Mouse (Mus musculus): Measurements from ENCODE around the gene Klk7. TPM values are rescaled to one million over a fixed set of nuclear protein-coding genes. Genes with fewer than 3 reads are reported as not detected.

The Klk7 gene
- polyA plus RNA-seq, 1 experiment from 2014 or later = not detected

- no peaks in the 10 kb centered on the region for H3K36me3 ChIP-seq
- H3K27ac ChIP-seq (replicated peaks) = no peak overlapping the region
- peaks cover 45% of the 10 kb centered on the region for H3K27me3 ChIP-seq
- 36% methylated on average over 13 of the region's 13 CpGs for WGBS
- no peaks in the 10 kb centered on the region for H3K9me3 ChIP-seq
- peaks cover 12% of the 10 kb centered on the region for H3K4me1 ChIP-seq
- H3K9ac ChIP-seq (replicated peaks) = no peak overlapping the region
- peak; percentile 34; the same call in 1 of the 2 replicates for ATAC-seq (ENCODE audit: low FRiP score, low read depth)
- peak overlapping the region; percentile 76 for H3K4me2 ChIP-seq (replicated peaks)
- peak overlapping the region; percentile 48 for H3K4me3 ChIP-seq
Measured at GRCm38 (mm10) chr7:43797844-43798462, 13.1 kb upstream of the Klk7 start.

GRCm38 (mm10) chr7:43799876-43800275, 11.2 kb upstream of the Klk7 start:
- Histone ChIP-seq H3K27ac (replicated peaks) (no peak overlapping the region), H3K4me3 (no peak overlapping the region)
- 74% methylated on average over 7 of the region's 7 CpGs for WGBS

DNA sequence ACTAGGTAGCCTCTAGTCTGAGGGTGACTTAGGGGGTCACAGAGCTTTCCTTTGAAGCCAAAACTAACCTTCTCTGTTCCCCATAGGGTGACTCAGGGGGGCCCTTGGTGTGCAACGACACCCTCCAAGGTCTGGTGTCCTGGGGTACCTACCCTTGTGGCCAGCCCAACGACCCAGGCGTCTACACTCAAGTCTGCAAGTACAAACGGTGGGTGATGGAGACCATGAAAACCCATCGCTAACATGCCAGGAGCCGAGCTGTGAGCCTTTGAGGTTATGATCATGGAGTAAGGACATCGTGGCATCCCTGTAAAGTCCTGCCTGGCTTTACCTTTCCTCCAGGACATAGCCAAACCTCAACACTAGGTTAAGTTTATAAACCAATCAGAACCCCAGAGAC, 4.1 kb downstream of the Klk7 start:
- no peak overlapping the region for H3K4me3 ChIP-seq
- H3K27ac ChIP-seq (replicated peaks) = no peak overlapping the region
- no peaks in the 10 kb centered on the region for H3K36me3 ChIP-seq
- H3K9me3 ChIP-seq = no peaks in the 10 kb centered on the region
- no peaks in the 10 kb centered on the region for H3K4me1 ChIP-seq
- ATAC-seq (ENCODE audit: low FRiP score, low read depth) = no peak
- H3K9ac ChIP-seq (replicated peaks) = no peak overlapping the region
- WGBS = 88% methylated on average over 7 of the region's 7 CpGs
- H3K27me3 ChIP-seq = no peaks in the 10 kb centered on the region
- no peak overlapping the region for H3K4me2 ChIP-seq (replicated peaks)

More at GRCm38 (mm10) chr7:43799876-43800275, 11.2 kb upstream of the Klk7 start:
- no peak overlapping the region for H3K4me2 ChIP-seq (replicated peaks)
- H3K36me3 ChIP-seq = no peaks in the 10 kb centered on the region
- no peak overlapping the region for H3K9ac ChIP-seq (replicated peaks)
- no peaks in the 10 kb centered on the region for H3K9me3 ChIP-seq
- peaks cover 41% of the 10 kb centered on the region for H3K27me3 ChIP-seq
- peaks cover 12% of the 10 kb centered on the region for H3K4me1 ChIP-seq
- ATAC-seq (ENCODE audit: low FRiP score, low read depth) = no peak

- Histone ChIP-seq H3K4me3 (no peak overlapping the region), H3K27me3 (no peaks in the 10 kb centered on the region), H3K36me3 (no peaks in the 10 kb centered on the region), H3K9me3 (no peaks in the 10 kb centered on the region), H3K4me1 (no peaks in the 10 kb centered on the region), H3K9ac (replicated peaks) (no peak overlapping the region), H3K4me2 (replicated peaks) (no peak overlapping the region), H3K27ac (replicated peaks) (no peak overlapping the region)
- no peak for ATAC-seq (ENCODE audit: low FRiP score, low read depth)
Measured at GRCm38 (mm10) chr7:43816746-43817145, 5.7 kb downstream of the Klk7 start.

DNA sequence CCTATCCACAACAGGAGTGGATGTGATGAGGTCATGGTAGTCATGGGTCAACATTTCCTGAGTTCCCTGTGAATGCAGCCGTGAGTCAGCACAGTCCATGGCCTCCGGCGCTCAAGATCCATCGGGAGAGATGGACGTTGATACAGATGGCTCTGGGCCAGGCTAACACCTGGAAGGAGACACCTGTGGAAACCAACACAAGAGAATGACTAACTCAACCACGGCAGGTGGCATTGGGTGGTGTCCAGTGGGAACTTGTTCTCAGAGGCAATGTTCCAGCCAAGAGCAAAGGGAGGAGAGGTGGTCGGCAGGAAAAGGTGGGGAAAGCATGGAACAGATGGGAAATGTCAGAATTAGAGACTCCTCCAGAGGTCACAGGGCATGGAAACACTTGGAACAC, 10.5 kb downstream of the Klk7 start:
- H3K4me3 ChIP-seq = no peak overlapping the region
- H3K9me3 ChIP-seq = no peaks in the 10 kb centered on the region
- no peak overlapping the region for H3K4me2 ChIP-seq (replicated peaks)
- H3K27me3 ChIP-seq = no peaks in the 10 kb centered on the region
- ATAC-seq (ENCODE audit: low FRiP score, low read depth) = no peak
- no peaks in the 10 kb centered on the region for H3K4me1 ChIP-seq
- WGBS = 90% methylated on average over 7 of the region's 7 CpGs
- H3K9ac ChIP-seq (replicated peaks) = no peak overlapping the region
- no peaks in the 10 kb centered on the region for H3K36me3 ChIP-seq
- no peak overlapping the region for H3K27ac ChIP-seq (replicated peaks)

DNA sequence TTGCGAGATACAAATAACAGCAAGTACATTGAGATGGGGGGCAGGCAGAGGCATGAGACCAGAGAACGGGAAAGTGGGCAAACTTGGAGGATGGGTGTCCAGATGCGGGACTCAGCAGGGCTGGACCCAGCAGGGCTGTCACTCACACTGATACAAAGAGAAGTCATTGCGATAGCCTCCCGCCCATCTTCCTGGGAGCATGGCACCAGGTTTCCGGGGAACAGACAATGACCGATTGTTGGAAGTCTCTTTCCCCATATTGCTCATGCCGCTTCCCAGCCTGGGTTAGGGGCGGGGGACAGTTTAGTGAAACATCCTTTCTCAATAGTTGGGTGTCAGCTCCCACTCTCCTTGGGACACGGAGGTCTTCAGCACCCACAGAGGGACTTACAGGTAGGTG, 13.1 kb downstream of the Klk7 start, which contains the start of gene Klk6:
Gene Klk6 (plus strand): TSS at position 301 of the 400 bp plus-strand sequence.
- Histone ChIP-seq H3K4me1 (no peaks in the 10 kb centered on the region), H3K27me3 (no peaks in the 10 kb centered on the region), H3K4me3 (no peak within 1 kb of the TSS), H3K36me3 (no peaks in the 10 kb centered on the region), H3K9me3 (no peaks in the 10 kb centered on the region), H3K27ac (replicated peaks) (no peak within 1 kb of the TSS), H3K4me2 (replicated peaks) (no peak within 1 kb of the TSS), H3K9ac (replicated peaks) (no peak within 1 kb of the TSS)
- WGBS = 80% methylated on average over 10 of the region's 10 CpGs
- ATAC-seq (ENCODE audit: low FRiP score, low read depth) = no peak

DNA sequence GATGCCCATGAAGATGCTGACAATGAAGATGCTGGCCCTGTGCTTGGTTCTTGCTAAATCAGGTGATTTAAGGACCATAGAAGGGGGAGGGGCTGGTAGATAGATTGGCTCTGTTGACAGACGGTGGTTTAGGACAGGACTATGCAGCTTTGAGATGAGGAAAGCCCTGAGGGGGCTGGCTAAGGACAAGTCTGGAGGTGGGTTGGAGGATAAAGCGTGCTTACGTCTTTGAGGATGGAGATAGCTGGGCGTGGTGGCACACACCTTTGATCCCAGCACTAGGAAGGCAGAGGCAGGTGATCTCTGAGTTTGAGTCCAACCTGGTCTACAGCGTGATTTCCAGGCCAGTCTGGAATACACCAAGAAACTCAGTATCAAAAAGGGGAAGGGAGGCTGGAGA, 15.0 kb downstream of the Klk7 start:
- ATAC-seq (ENCODE audit: low FRiP score, low read depth) = no peak
- H3K36me3 ChIP-seq = no peaks in the 10 kb centered on the region
- 87% methylated on average over 5 of the region's 5 CpGs for WGBS
- H3K9me3 ChIP-seq = no peaks in the 10 kb centered on the region
- H3K9ac ChIP-seq (replicated peaks) = no peak overlapping the region
- H3K4me1 ChIP-seq = no peaks in the 10 kb centered on the region
- H3K27me3 ChIP-seq = no peaks in the 10 kb centered on the region
- H3K27ac ChIP-seq (replicated peaks) = no peak overlapping the region
- no peak overlapping the region for H3K4me2 ChIP-seq (replicated peaks)
- no peak overlapping the region for H3K4me3 ChIP-seq

- H3K9ac ChIP-seq (replicated peaks) = no peak overlapping the region
- H3K27me3 ChIP-seq = no peaks in the 10 kb centered on the region
- no peaks in the 10 kb centered on the region for H3K36me3 ChIP-seq
- no peak for ATAC-seq (ENCODE audit: low FRiP score, low read depth)
- 85% methylated on average over 4 of the region's 4 CpGs for WGBS
- H3K9me3 ChIP-seq = no peaks in the 10 kb centered on the region
- H3K4me3 ChIP-seq = no peak overlapping the region
- H3K27ac ChIP-seq (replicated peaks) = no peak overlapping the region
- no peaks in the 10 kb centered on the region for H3K4me1 ChIP-seq
- H3K4me2 ChIP-seq (replicated peaks) = no peak overlapping the region
Measured at GRCm38 (mm10) chr7:43827706-43828105, 16.6 kb downstream of the Klk7 start.

DNA sequence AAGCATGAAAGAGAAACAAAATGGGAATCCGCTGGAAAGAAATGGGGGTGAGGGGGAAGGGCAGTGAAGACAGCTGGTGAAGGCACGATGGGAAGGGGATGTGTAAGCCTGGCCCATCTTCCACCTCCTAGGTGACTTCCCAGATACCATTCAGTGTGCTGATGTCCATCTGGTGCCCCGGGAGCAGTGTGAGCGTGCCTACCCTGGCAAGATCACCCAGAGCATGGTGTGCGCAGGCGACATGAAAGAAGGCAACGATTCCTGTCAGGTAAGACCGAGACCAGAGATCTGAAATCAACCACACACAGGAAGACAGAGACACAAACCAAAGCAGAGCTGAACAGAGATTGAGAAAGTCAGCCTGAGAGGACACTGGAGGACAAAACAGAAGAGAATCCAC, 17.9 kb downstream of the Klk7 start:
- Histone ChIP-seq H3K4me1 (no peaks in the 10 kb centered on the region), H3K4me3 (no peak overlapping the region), H3K9me3 (no peaks in the 10 kb centered on the region), H3K27me3 (no peaks in the 10 kb centered on the region), H3K4me2 (replicated peaks) (no peak overlapping the region), H3K9ac (replicated peaks) (no peak overlapping the region), H3K27ac (replicated peaks) (no peak overlapping the region), H3K36me3 (no peaks in the 10 kb centered on the region)
- WGBS = 91% methylated on average over 8 of the region's 8 CpGs
- ATAC-seq (ENCODE audit: low FRiP score, low read depth) = no peak

DNA sequence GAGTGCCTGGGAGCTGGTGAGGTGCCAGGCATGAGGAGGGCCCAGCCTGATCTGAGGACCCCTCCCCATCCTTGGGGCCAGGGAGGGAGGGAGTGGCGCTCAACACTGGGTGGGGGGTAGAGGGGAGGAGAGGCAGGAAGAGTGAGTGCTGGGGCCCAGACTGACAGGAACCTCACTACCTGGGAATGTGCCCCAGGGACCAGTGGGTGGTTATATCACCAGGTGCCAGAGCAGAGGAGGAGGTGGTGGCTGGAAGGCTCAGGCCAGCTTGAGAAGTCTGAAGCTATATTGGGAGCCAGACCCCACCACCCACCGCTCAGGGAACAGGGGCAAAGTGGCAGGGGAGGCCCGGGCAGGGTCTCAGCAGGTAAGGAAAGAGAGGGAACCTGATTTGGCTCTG, 30.6 kb downstream of the Klk7 start, which contains the start of gene Klk5:
Gene Klk5 (plus strand): TSS at position 271 of the 400 bp plus-strand sequence.
- Histone ChIP-seq H3K4me3 (no peak within 1 kb of the TSS), H3K27ac (replicated peaks) (no peak within 1 kb of the TSS), H3K9ac (replicated peaks) (no peak within 1 kb of the TSS), H3K36me3 (no peaks in the 10 kb centered on the region), H3K4me1 (no peaks in the 10 kb centered on the region), H3K27me3 (no peaks in the 10 kb centered on the region), H3K4me2 (replicated peaks) (no peak within 1 kb of the TSS), H3K9me3 (no peaks in the 10 kb centered on the region)
- WGBS = 80% methylated on average over 3 of the region's 3 CpGs
- no peak for ATAC-seq (ENCODE audit: low FRiP score, low read depth)

- H3K27me3 ChIP-seq = no peaks in the 10 kb centered on the region
- H3K9ac ChIP-seq (replicated peaks) = no peak overlapping the region
- no peak overlapping the region for H3K27ac ChIP-seq (replicated peaks)
- no peaks in the 10 kb centered on the region for H3K36me3 ChIP-seq
- H3K4me3 ChIP-seq = no peak overlapping the region
- no peak for ATAC-seq (ENCODE audit: low FRiP score, low read depth)
- 92% methylated on average over 4 of the region's 4 CpGs for WGBS
- H3K4me1 ChIP-seq = no peaks in the 10 kb centered on the region
- no peaks in the 10 kb centered on the region for H3K9me3 ChIP-seq
- H3K4me2 ChIP-seq (replicated peaks) = no peak overlapping the region
Measured at GRCm38 (mm10) chr7:43843801-43844200, 32.7 kb downstream of the Klk7 start.

DNA sequence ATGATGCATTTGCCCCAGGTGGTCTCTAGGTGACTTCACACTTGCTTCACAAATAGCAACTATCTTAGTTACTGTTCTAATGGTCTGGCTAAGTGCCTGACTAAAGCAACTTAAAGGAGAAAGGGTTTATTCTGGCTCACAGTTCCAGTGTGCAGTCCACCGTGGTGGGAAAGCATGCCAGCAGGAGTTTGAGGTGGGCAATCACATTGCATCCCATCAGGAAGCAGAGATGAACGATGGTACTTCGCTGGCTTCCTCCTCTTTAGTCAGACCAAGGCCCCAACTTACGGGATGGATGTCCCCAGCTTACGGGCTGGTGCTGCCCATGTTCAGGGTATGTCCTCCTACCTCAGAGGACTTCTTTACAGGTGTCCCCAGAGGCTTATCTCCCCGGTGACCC, 40.5 kb downstream of the Klk7 start:
- Histone ChIP-seq H3K4me1 (no peaks in the 10 kb centered on the region), H3K4me3 (no peak overlapping the region), H3K4me2 (replicated peaks) (no peak overlapping the region), H3K9ac (replicated peaks) (no peak overlapping the region), H3K9me3 (no peaks in the 10 kb centered on the region), H3K27me3 (no peaks in the 10 kb centered on the region), H3K27ac (replicated peaks) (no peak overlapping the region), H3K36me3 (no peaks in the 10 kb centered on the region)
- no peak for ATAC-seq (ENCODE audit: low FRiP score, low read depth)
- 91% methylated on average over 6 of the region's 6 CpGs for WGBS

All from midbrain, embryonic 12.5 days (tissue).